Mouse (Mus musculus): Measurements from ENCODE around the gene Dtd1.

Dtd1 gene

GRCm38 (mm10) chr2:144641991-144642390, 42.3 kb downstream of the Dtd1 start:
- no peak for DNase-seq

GRCm38 (mm10) chr2:144646360-144646759, 46.7 kb downstream of the Dtd1 start:
- DNase-seq = no peak

GRCm38 (mm10) chr2:144647151-144647550, 47.5 kb downstream of the Dtd1 start:
- DNase-seq = no peak

DNA sequence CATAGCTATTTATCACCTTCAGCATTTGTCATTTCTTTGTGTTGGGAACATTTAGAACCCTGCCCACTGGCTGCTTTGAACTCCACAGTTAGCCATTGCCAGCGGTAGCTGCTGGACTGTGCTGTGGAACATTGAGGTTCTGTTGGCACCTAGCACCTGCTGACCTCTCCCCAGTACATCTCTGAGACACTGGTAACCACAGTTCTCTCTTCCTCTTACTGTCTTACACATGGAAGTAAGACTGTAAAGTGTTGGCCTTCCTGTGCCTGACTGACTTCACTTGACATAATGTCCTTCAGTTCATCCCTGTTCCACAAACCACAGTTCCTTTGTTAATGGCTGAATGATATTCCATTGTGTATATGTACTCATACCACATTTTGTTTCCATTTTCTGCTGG, 50.3 kb downstream of the Dtd1 start:
- no peak for DNase-seq

GRCm38 (mm10) chr2:144652841-144653240, 53.1 kb downstream of the Dtd1 start:
- DNase-seq = no peak

DNA sequence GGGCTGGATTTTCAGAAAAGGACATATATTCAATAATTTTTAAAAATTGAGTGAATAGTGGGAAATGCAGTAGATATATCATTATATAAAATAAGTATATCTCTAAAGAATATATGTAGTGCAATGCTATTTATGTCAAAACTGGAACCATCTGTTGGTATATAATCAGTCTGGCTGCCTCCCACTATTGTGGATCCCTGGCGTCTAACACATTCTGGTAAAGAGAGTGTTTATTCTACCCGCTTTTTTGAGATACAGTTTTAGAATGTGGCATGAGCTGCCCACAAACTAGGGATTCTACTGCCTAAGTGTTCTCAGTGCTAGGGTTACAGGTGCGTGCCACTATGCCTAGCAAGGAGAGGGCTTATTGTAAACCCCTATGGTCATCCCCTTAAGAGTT, 55.6 kb downstream of the Dtd1 start:
- no peak for DNase-seq

GRCm38 (mm10) chr2:144668507-144668906, 68.8 kb downstream of the Dtd1 start:
- no peak for DNase-seq

- DNase-seq = no peak
These were observed 70.7 kb downstream of the Dtd1 start for GRCm38 (mm10) chr2:144670289-144670930.

DNA sequence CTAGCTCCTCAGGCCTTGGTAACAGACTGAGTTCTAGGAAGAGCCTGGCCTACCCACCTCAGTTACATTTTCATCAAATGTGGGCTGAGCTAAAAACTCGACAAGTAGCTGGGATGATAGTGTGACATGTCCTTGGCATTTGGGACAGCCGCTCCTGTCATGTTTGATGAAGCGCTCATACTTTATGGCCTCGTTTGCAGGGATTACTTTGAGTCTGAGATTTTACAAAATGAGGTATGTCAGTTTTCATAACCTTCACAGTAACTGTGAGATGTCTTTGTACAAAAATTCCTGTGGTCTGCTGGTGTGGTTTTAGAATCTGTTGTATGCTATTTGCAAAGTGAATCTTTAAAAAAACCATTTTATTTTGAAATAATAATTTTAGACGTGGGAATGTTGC, 72.7 kb downstream of the Dtd1 start:
- no peak for DNase-seq

DNA sequence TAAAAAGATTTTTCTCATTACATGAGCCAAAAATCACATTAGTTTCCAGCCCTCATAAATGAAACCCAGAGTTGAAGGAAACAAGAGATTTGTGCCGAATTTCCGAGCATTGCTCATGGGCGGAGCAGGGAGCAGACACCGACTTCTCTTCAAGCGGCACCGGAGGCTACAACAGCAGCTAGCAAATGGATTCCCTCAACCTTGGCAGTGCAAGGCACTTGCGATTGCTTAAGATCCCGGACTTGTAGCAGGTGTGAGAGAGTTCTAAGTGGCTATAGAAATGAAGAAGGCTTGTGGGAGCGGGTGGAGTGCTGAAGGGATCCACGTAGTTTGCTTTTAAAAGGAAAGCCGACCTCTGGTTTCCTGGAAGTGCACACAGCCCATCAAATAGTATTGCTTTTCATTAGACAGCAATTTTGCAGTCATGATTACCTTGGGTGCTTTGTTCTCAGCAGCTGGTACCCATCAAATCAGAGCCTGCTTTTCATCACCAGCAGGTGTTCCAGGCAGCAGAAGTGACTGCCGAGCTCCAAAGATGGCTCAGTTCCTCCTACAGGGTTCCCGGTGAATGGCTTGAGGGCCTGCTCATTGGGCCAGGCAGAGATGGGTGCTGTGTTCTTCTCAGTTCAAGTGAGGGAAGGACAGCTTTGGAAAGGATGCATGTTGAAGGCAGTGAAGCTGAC, 77.0 kb downstream of the Dtd1 start:
- DNase-seq = no peak

- no peak for DNase-seq
These were observed 77.5 kb downstream of the Dtd1 start for GRCm38 (mm10) chr2:144677229-144677571.

- DNase-seq = no peak
These were observed 79.1 kb downstream of the Dtd1 start for GRCm38 (mm10) chr2:144678779-144679178.

- DNase-seq = no peak
These were observed 79.7 kb downstream of the Dtd1 start for GRCm38 (mm10) chr2:144679394-144679793.

DNA sequence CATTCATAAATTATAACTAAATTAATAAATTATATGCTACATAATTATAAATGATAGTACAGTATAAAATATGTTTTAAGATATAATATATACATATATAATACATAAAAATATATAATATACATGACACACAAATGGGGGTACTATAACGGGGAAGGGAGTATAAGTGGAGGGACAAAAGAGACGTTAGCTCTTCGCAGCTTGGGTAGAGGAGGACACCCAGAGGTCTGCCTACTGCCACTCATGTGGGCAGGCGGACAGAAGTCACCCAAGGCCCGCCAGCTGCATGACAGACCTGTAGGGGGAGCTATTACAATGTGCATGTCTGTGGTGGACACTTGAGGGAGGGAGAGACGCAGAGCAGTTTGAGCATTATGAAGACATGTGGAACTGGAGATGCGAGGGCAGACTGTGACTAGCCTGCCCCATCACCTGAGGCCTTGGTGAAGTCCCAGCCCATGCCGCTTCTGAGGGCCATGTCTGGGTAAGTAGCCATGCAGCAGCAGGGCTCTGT, 92.6 kb downstream of the Dtd1 start:
- DNase-seq = no peak

- DNase-seq = no peak
These were observed 93.1 kb downstream of the Dtd1 start for GRCm38 (mm10) chr2:144692777-144693176.

- no peak for DNase-seq
These were observed 95.2 kb downstream of the Dtd1 start for GRCm38 (mm10) chr2:144694923-144695322.

GRCm38 (mm10) chr2:144698046-144698445, 98.3 kb downstream of the Dtd1 start:
- DNase-seq = no peak

DNA sequence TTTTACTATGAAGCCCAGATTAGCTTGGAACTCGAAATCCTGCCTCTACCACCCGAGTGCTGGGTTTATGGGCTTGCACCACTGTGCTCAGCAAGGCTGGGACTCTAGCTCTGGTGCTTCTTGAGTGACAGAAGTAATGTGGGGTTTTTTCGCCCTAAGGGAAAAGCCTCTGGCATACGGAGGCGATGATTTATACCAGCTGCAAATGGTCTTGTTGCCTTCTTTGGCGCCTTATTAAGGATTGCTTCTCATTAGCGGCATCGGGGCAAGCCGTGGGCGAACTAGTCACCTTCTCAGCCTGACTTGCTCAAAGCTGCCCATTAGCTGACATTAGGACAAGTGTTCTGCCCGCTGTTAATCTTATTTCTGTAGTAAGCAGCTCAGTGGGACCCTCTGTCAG, 100.9 kb downstream of the Dtd1 start:
- no peak for DNase-seq

GRCm38 (mm10) chr2:144701415-144702149, 101.9 kb downstream of the Dtd1 start:
- no peak for DNase-seq

DNA sequence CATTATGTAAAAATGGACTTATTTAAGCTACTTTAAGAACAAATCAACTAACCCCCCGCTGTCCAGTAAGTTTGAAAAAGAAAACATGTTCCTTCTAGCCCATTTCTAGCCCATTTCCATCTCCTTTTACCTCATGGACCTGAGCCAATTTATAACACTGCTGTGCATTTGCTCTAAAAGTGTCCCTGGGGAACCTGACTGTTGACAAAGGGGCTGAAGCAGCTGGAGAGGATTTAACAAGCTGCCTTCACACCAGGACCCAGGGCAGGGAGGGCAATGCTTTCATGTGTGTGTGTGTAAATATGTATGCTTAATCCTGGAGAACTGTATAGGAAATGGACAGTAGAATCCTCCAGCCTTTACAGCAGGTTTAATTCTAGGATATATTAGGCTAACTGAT, 109.6 kb downstream of the Dtd1 start:
- DNase-seq = no peak

DNA sequence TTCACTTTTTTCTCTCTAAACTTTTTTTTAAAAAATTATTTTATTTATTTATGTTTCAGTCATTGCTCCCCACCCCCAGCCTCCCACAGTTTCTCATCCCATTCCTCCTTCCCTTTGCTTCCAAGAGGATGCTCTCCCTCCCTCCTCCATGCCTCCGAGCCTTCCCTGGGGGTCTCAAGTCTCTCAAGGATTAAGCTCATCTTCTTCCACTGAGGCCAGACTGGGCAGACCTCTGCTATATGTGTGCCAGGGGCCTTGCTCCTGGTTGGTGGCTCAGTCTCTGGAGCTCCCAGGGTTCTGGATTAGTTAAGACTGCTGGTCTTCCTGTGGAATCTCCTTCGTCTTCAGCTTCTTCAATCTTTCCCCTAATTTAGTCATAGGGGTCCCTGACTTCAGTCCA, 110.0 kb downstream of the Dtd1 start:
- no peak for DNase-seq

DNA sequence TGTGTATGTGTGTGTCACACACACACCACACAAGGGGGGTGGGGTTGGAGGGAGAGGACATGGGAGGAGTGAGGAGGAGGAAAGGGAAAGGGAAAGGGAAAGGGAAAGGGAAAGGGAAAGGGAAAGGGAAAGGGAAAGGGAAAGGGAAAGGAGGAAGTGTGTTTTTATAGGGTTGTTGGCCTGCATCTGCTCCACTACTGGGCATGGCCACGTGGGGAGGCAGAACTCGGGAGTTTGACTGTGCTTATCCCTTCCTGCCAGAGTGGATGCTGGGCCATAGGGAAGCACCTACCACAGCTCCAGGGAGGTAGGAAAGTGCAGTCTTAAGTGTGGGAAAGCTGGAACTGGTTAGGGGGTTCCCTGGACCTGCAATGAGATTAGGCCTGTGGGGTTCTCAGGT, 114.9 kb downstream of the Dtd1 start:
- DNase-seq = no peak

- no peak for DNase-seq
These were observed 115.6 kb downstream of the Dtd1 start for GRCm38 (mm10) chr2:144715211-144715768.

DNA sequence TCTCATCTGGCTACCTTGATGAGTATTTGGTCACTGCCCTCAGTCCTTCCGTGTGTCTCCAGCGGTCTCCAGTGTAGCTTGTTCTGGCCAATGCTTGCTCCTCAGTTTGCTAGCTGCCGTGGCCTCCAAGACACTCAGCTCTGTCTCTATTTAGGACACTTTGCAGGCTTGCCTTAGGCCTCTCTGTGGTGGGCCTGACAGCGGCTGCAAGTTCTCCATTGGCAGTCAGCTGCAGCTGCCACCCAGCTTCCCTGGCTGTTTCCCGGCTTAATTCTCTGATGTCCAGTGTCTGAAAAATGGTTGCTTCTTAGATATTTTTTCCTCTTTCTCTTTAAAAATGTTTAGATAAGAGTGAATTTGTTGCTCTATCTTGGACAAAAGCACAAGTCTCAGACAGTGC, 116.6 kb downstream of the Dtd1 start:
- DNase-seq = no peak
